Mouse (Mus musculus) left cerebral cortex, adult 18-20 months (tissue): ENCODE results near the gene Slc47a2. TPM values are rescaled to one million over a fixed set of nuclear protein-coding genes. Genes with fewer than 3 reads are reported as not detected.
A peak's percentile ranks its signal among the peaks of the same experiment; 100 is the strongest.

Source experiments
- DNase-seq, 2 experiments: peaks; one replicate each; pipeline ENCODE4 v3.0.0; 2021 to 2022; ENCODE audit warnings: low spot score in 2 of 2, mixed read lengths in 1 of 2
- total RNA-seq, 2 experiments: library from RNA; stranded (reverse); gene quantifications; 2 replicates each; pipeline ENCODE4 v1.2.3; 2021

The Slc47a2 gene
- total RNA-seq, 2 experiments from 2014 or later, result 0.14 to 0.59 TPM

- DNase-seq, result no peak
Observed at GRCm38 (mm10) chr11:61293251-61293650, 49.4 kb downstream of the Slc47a2 start.

GRCm38 (mm10) chr11:61284323-61284722, 58.3 kb downstream of the Slc47a2 start:
- DNase-seq, result no peak

- DNase-seq, result no peak
Observed at GRCm38 (mm10) chr11:61283414-61284049, 59.1 kb downstream of the Slc47a2 start.

GRCm38 (mm10) chr11:61278445-61279077, 64.1 kb downstream of the Slc47a2 start:
- DNase-seq, result no peak

GRCm38 (mm10) chr11:61277937-61278336, 64.7 kb downstream of the Slc47a2 start:
- no peak for DNase-seq

GRCm38 (mm10) chr11:61276482-61276881, 66.2 kb downstream of the Slc47a2 start:
- DNase-seq, result no peak

- DNase-seq, result no peak
Observed at GRCm38 (mm10) chr11:61275106-61275505, 67.6 kb downstream of the Slc47a2 start.

- no peak for DNase-seq
Observed at GRCm38 (mm10) chr11:61274421-61274820, 68.2 kb downstream of the Slc47a2 start.

- no peak for DNase-seq
Observed at GRCm38 (mm10) chr11:61273928-61274327, 68.7 kb downstream of the Slc47a2 start.

- no peak for DNase-seq
Observed at GRCm38 (mm10) chr11:61271612-61272011, 71.0 kb downstream of the Slc47a2 start.

- no peak for DNase-seq
Observed at GRCm38 (mm10) chr11:61270406-61270805, 72.3 kb downstream of the Slc47a2 start.

GRCm38 (mm10) chr11:61268626-61269349, 73.9 kb downstream of the Slc47a2 start:
- no peak for DNase-seq

GRCm38 (mm10) chr11:61266551-61267533, 75.8 kb downstream of the Slc47a2 start, which contains the start of gene Aldh3a2:
TSS of gene Aldh3a2 (minus strand) at chr11:61267464.
- DNase-seq, result peak; percentile 94

GRCm38 (mm10) chr11:61263841-61264240, 78.8 kb downstream of the Slc47a2 start:
- DNase-seq, result no peak

- no peak for DNase-seq
Observed at GRCm38 (mm10) chr11:61262516-61262915, 80.1 kb downstream of the Slc47a2 start.

- DNase-seq, result no peak
Observed at GRCm38 (mm10) chr11:61259106-61259505, 83.6 kb downstream of the Slc47a2 start.

- no peak for DNase-seq
Observed at GRCm38 (mm10) chr11:61252807-61253206, 89.9 kb downstream of the Slc47a2 start.

GRCm38 (mm10) chr11:61251741-61252140, 90.9 kb downstream of the Slc47a2 start:
- no peak for DNase-seq
